Comparison of ENCODE assay signal across 12 mouse cellular contexts in the genomic region with DNA sequence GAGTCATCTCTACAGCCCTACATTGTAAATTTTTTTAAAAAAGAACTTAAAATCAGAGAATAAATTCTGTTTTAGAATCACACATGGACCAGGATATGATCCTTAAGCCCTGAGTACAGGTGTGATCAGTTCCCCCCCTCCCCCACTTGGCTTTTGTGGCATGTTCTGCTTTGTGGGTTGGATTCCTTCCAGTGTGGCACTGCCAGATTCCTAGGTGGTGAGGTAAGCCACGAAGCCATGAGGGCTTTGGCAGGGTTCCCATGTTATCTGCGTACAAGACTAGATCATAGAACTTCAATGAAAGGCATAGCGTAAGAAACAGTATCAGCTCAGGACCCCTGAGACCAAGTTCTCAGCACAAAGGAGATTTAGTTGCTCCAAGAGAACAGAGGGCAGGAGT.
DNase-seq lines count a peak whose midpoint lies in the region; ATAC-seq and TF ChIP-seq lines count a peak whose summit lies in the region.
"Had no signal": no experiment of that assay in that cellular context is flagged by ENCODE, and none has a peak within 500 bp of the region (broad histone marks: within the 10 kb centered on the region; RNA-seq: fewer than 3 reads in every experiment).

No protein-coding gene starts in this region.

- H3K4me2 ChIP-seq in kidney, embryonic 16.5 days (replicated peaks; ENCODE audit: low read depth, low read length): no peak overlapping the region
- H3K4me2 ChIP-seq: heart, embryonic 15.5 days; liver, embryonic 12.5 days; neural tube, embryonic 13.5 days had no signal

- no peaks in the 10 kb centered on the region for H3K36me3 ChIP-seq in kidney, adult 2 months (ENCODE audit: control insufficient read depth, insufficient read depth, low read length)
- no peaks in the 10 kb centered on the region for H3K36me3 ChIP-seq in kidney, embryonic 16.5 days (ENCODE audit: insufficient read depth, low read length)
- H3K36me3 ChIP-seq: G1E; heart, embryonic 15.5 days; liver, embryonic 12.5 days; neural tube, embryonic 13.5 days had no signal

- no peak for TF ChIP-seq POLR2A in kidney, adult 2 months (IDR thresholded peaks at IDR 0.05; ENCODE audit: low read depth, low read length)

- peak; percentile 89 for DNase-seq in kidney, adult 2 months
- DNase-seq in adrenal gland, adult 8-10 months: peak; percentile 73
- DNase-seq in heart, adult 8-10 months (ENCODE audit: low spot score): peak; percentile 12
- peak; percentile 20 for DNase-seq in lung, postnatal 14 days
- no peak for DNase-seq in right cerebral cortex, adult 2 months (ENCODE audit: low spot score in 2 of 2)
- DNase-seq in B cell, adult 2 months: no peak
- no peak for DNase-seq in layer of hippocampus, adult 11-12 months (ENCODE audit: low spot score)

- H3K4me3 ChIP-seq in kidney, adult 2 months (ENCODE audit: insufficient read depth, low read depth, low read length): no peak overlapping the region
- no peak overlapping the region for H3K4me3 ChIP-seq in kidney, embryonic 16.5 days (ENCODE audit: low read length)
- H3K4me3 ChIP-seq: heart, embryonic 15.5 days; liver, embryonic 12.5 days; neural tube, embryonic 13.5 days had no signal

- WGBS in kidney, adult 2 months: 31% methylated on average over 3 of the region's 3 CpGs
- 83% methylated on average over 3 of the region's 3 CpGs for WGBS in kidney, embryonic 16.5 days

- no peak for ATAC-seq in kidney, embryonic 16.5 days (ENCODE audit: low FRiP score, low TSS enrichment)
- ATAC-seq: liver, embryonic 12.5 days had no signal

- H3K9me3 ChIP-seq in kidney, embryonic 16.5 days (ENCODE audit: low read length): no peaks in the 10 kb centered on the region
- H3K9me3 ChIP-seq: G1E; heart, embryonic 15.5 days; liver, embryonic 12.5 days; neural tube, embryonic 13.5 days had no signal

- no peaks in the 10 kb centered on the region for H3K27me3 ChIP-seq in kidney, adult 2 months (replicated peaks; ENCODE audit: control insufficient read depth, insufficient read depth, low read length)
- no peaks in the 10 kb centered on the region for H3K27me3 ChIP-seq in kidney, embryonic 16.5 days (ENCODE audit: insufficient read depth, low read length)
- H3K27me3 ChIP-seq: heart, embryonic 15.5 days; liver, embryonic 12.5 days; neural tube, embryonic 13.5 days had no signal

- no peak overlapping the region for H3K9ac ChIP-seq in kidney, embryonic 16.5 days (replicated peaks; ENCODE audit: low read length)
- H3K9ac ChIP-seq: heart, embryonic 15.5 days; liver, embryonic 12.5 days; neural tube, embryonic 13.5 days had no signal

- H3K4me1 ChIP-seq in kidney, adult 2 months (ENCODE audit: control insufficient read depth, insufficient read depth, low read length): peaks cover 2% of the 10 kb centered on the region; the same call in 1 of the 2 replicates
- no peaks in the 10 kb centered on the region for H3K4me1 ChIP-seq in kidney, embryonic 16.5 days (ENCODE audit: insufficient read depth, low read length)
- H3K4me1 ChIP-seq: liver, embryonic 12.5 days; neural tube, embryonic 13.5 days had no signal

- no peak overlapping the region for H3K27ac ChIP-seq in kidney, adult 2 months (ENCODE audit: insufficient read depth, low read depth, low read length)
- no peak overlapping the region for H3K27ac ChIP-seq in kidney, embryonic 16.5 days (ENCODE audit: low read length)
- H3K27ac ChIP-seq: heart, embryonic 15.5 days; liver, embryonic 12.5 days; neural tube, embryonic 13.5 days had no signal

- no peak for TF ChIP-seq CTCF in kidney, adult 2 months (conservative IDR thresholded peaks at IDR 0.05; ENCODE audit: insufficient read depth, insufficient read length, low read depth, low read length)

Comparison
In these comparisons a context has a peak if more than half of its experiments do, and no peak if none do; other contexts are left out.
1. DNase-seq: peak in kidney, adult 2 months (single experiment), adrenal gland, adult 8-10 months (single experiment), heart, adult 8-10 months (single experiment) and lung, postnatal 14 days (single experiment); none in right cerebral cortex, adult 2 months (0 of 2), B cell, adult 2 months (0 of 2) and layer of hippocampus, adult 11-12 months (single experiment).